Mouse (Mus musculus) embryonic facial prominence, embryonic 10.5 days (tissue): Measurements from ENCODE around the gene Chmp2b. TPM values are rescaled to one million over a fixed set of nuclear protein-coding genes. Genes with fewer than 3 reads are reported as not detected.

Experiments used
- DNase-seq: peaks from one replicate; pipeline ENCODE4 v3.0.0-alpha.2; 2017; ENCODE audit warnings: low spot score
- H3K27ac ChIP-seq: fragments of 300-500 bp; sonication (generic); replicated peaks from 2 replicates; pipeline ENCODE4 v1.5.1; 2016; ENCODE audit warnings: mild to moderate bottlenecking
- H3K27me3 ChIP-seq: fragments of 300-500 bp; sonication (generic); replicated peaks from 2 replicates; pipeline ENCODE4 v1.6.1; 2016; ENCODE audit warnings: low read depth, mild to moderate bottlenecking; ENCODE audit not compliant: poor library complexity, severe bottlenecking
- H3K36me3 ChIP-seq: fragments of 300-500 bp; sonication (generic); replicated peaks from 2 replicates; pipeline ENCODE4 v1.6.1; 2016; ENCODE audit warnings: mild to moderate bottlenecking, moderate library complexity
- H3K4me1 ChIP-seq: fragments of 300-500 bp; sonication (generic); 2 replicates; pipeline ENCODE4 v1.6.1; 2016
- H3K4me3 ChIP-seq: fragments of 300-500 bp; sonication (generic); 2 replicates; pipeline ENCODE4 v1.5.1; 2016; ENCODE audit warnings: mild to moderate bottlenecking, moderate library complexity
- H3K9me3 ChIP-seq: fragments of 300-500 bp; sonication (generic); 2 replicates; pipeline ENCODE4 v1.6.1; 2016; ENCODE audit warnings: mild to moderate bottlenecking
- WGBS: fragments of 180-500 bp; shearing (Covaris S2); methylation state at CpG from one replicate; pipeline ENCODE4 v1.1.7; 2016; 5-methylcytosine and 5-hydroxymethylcytosine counted together
- polyA plus RNA-seq: library from polyadenylated mRNA; unstranded; fragments of >200 nt; fragmentation: Nextera tagmentation; extraction: Ambion mirVana; gene quantifications from 2 replicates; pipeline ENCODE4 v1.2.1, GENCODE M21; 2016

Chmp2b gene
- polyA plus RNA-seq = 57.1 and 60.9 TPM in 2 replicates

DNA sequence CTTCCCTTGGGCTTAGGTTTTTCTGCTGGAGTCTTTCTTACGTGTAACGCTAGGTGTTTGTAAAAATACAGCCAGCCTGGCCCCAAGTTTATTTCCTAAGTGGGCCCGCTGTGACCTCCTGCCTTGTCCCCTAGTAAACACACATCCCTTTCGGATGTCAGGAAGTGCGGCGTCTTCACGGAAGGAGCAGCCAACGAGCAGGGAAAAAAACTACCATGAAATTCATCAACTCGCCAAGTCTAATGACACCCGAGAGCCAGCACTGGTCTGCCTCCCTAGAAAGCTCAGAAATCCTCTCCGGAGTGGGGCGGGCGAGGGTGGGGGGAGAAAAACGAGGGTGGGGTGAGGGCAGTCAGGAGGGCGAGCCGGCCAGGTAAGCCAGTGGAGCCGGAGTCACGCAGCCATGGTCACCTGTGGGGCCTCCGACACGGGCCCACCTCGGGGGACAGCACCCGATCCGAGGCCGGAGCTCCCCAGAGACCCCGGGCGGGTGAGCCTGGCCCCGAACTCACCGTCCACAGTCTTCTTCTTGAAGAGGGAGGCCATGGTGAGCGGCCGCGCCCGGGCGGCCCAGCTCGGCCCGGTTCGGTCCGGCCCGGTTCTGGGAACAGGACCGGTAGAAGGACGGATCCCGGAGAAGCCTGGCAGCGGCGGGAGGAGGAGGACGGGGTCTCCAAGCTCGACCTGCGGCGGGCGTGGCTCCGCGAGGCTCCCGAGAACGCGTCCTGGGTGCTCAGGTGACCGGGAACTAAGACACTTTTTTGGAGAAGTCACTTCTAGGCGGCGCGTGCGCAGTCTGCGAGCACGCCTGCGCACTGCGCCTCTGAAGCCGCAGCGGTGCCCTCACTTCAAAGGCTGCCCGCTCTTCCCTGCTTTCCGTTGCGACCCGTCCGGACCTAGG is at the start of gene Chmp2b:
Chmp2b (minus strand) TSS at position 764 of the 901 bp plus-strand sequence.
- Histone ChIP-seq H3K9me3 (no peaks in the 10 kb centered on the region), H3K27me3 (no peaks in the 10 kb centered on the region), H3K27ac (peak within 1 kb of the TSS; percentile 87), H3K36me3 (no peaks in the 10 kb centered on the region; the same call in 1 of the 2 replicates), H3K4me3 (peak within 1 kb of the TSS; percentile 84), H3K4me1 (peaks cover 12% of the 10 kb centered on the region)
- DNase-seq = peak; percentile 88
- WGBS = under 1% methylated on average over 69 of the region's 69 CpGs

DNA sequence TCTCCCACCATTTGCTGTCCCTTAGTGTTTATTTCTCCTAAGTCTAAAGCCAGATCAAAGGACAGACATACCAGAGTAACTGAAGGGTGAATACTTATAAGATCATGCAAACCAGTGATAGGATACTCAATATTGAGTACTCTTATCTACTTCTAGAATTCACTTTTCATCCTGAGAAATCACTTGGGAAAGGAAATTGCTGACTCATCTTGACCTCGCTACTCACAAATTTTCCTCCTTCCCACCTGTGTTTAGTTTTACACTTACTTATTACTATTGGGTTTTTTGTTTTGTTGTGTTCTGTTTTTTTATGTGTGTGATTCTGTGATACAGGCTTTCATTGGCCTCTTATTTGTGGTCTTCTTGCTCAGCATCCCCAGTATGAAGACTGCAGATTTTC is 49.2 kb upstream of the Chmp2b start:
- WGBS = 90% methylated on average over 1 of the region's 1 CpGs
- no peak for DNase-seq
- no peak overlapping the region for H3K27ac ChIP-seq
- H3K27me3 ChIP-seq = no peaks in the 10 kb centered on the region
- no peak overlapping the region for H3K4me3 ChIP-seq
- H3K9me3 ChIP-seq = no peaks in the 10 kb centered on the region
- H3K36me3 ChIP-seq = no peaks in the 10 kb centered on the region
- no peaks in the 10 kb centered on the region for H3K4me1 ChIP-seq

DNA sequence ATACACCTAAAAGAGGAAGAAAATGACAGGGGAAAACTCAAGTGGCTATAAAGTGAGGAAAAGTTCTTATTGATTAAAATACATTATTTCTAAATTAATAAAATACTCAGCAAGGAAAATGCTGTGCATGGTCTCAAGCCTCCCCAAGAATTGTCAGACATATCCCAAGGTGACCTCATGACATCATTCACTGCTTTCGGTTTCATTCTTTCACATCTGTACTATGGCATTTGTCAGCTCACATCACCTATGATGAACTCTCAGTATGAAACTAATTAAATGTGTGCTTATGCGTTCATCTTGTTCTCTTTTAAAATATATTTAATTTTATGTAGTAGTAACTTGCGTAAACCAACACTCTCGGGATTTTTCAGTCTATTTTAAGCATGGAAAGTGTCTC is 38.3 kb upstream of the Chmp2b start:
- Histone ChIP-seq H3K36me3 (no peaks in the 10 kb centered on the region), H3K27ac (no peak overlapping the region), H3K9me3 (no peaks in the 10 kb centered on the region), H3K4me3 (no peak overlapping the region), H3K27me3 (no peaks in the 10 kb centered on the region), H3K4me1 (no peaks in the 10 kb centered on the region)
- no peak for DNase-seq
- WGBS = 84% methylated on average over 4 of the region's 4 CpGs

DNA sequence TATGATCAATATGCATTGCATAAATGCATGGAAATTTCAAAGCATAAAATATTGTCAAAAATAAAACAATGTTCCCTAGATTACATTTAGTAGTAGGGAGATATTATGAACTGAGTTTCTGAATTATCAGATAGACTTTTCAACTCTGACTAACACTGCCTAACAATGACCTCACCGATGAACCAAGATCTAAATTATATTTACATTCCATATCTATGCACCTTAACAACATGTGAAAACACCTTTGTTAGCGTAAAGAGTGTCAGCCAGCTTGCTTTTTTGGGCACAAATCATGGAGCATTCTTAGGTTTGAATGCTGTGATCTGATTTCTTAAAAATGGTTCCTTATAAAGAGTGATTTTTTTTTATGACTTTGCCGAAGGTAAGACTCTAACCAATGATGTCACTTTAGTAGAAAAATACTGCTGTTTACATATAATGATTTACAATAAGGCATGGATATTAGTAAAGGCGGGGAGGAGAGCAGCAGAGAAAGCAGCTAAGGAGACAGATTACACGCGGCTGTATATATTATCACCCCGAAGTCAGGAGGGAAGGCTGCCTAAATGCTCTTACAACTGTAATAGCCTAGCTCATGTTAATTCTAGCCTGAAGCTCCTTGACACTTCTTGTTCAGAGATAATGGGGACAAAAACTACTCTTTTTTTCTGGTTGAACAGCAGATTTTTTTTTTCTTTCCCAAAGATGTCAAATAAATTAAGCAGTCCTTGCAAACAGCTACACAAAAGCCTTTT is 23.8 kb upstream of the Chmp2b start:
- no peaks in the 10 kb centered on the region for H3K27me3 ChIP-seq
- WGBS = 84% methylated on average over 7 of the region's 7 CpGs
- no peak overlapping the region for H3K27ac ChIP-seq
- H3K9me3 ChIP-seq = no peaks in the 10 kb centered on the region
- no peaks in the 10 kb centered on the region for H3K4me1 ChIP-seq
- no peak for DNase-seq
- H3K4me3 ChIP-seq = no peak overlapping the region
- H3K36me3 ChIP-seq = no peaks in the 10 kb centered on the region

DNA sequence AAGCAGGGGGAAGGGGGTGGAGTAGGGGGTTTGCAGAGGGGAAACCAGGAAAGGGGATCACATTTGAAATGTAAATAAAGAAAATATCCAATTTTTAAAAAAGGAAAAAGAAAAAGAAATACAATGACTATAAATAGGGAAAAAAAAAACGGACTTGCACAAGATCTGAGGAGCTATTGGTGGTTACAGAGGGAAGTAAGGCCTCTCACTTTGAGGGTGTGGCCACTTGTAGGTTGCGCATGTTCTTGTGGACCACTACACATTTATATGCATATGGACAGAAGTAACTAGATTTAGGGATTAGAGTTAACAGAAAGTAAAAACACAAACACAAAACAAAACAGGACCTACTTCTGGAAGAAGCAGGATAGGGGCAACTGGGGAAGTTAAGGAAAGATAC is 23.2 kb upstream of the Chmp2b start:
- 90% methylated on average over 2 of the region's 2 CpGs for WGBS

DNA sequence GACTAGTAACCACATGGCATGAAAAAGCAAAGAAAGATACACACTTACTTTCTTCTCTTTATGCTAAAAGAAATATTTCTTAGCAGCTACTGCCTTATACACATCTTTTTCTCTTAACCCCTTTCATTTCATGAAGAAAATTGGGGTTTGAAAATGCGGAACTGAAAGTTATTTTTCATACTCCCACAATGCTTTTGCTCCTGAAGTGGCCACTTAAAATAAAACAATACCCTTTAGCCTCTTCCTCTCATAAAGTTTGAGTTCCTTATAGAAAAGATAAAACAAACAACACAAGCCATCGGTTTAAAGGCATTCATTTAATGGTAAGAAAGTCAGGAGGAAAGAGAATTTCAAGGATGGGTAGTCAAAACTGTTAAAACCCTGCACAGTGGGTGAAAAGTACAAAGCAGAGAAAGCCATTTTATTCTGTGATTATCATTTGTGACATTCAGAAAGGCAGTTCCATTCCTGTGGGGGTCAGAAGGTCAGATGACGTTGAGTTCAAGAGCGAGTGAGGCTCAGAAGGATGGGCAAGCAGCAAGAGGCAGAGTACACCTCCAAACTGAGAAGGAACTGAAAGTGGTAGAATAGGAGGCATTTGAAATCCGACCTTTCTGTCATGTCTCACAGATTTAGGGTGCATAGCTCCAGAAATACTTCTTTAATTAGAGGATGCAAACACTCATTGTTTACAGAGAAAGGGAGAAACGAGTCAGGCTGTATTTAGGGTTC is 14.9 kb upstream of the Chmp2b start:
- Histone ChIP-seq H3K36me3 (no peaks in the 10 kb centered on the region), H3K4me3 (no peak overlapping the region), H3K9me3 (no peaks in the 10 kb centered on the region), H3K27me3 (no peaks in the 10 kb centered on the region), H3K27ac (no peak overlapping the region), H3K4me1 (no peaks in the 10 kb centered on the region)
- 56% methylated on average over 6 of the region's 6 CpGs for WGBS
- no peak for DNase-seq

More for the DNA sequence above, 23.2 kb upstream of the Chmp2b start:
- no peaks in the 10 kb centered on the region for H3K9me3 ChIP-seq
- H3K4me1 ChIP-seq = no peaks in the 10 kb centered on the region
- no peak overlapping the region for H3K4me3 ChIP-seq
- no peaks in the 10 kb centered on the region for H3K27me3 ChIP-seq
- no peaks in the 10 kb centered on the region for H3K36me3 ChIP-seq
- no peak overlapping the region for H3K27ac ChIP-seq
- no peak for DNase-seq

DNA sequence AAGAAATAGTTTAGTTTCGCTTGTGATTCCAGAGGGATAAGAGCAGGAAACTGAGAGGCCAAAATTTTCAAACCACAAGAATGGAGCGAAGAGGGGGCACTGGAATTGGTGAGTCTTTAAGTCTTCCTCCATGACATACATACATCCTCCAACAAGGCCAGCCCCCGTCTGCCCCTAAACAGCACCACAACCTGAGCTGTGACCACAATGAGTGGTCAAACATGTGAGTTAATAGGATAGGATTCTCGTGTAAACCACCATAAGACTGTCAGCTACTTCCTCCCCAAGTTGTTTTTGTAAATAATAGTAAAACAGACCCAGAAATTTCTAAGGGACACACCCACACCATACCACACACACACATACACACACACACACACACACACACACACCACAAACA is 6.3 kb upstream of the Chmp2b start:
- Histone ChIP-seq H3K9me3 (no peaks in the 10 kb centered on the region), H3K36me3 (no peaks in the 10 kb centered on the region), H3K4me3 (no peak overlapping the region), H3K27me3 (no peaks in the 10 kb centered on the region), H3K27ac (no peak overlapping the region), H3K4me1 (no peaks in the 10 kb centered on the region)
- 84% methylated on average over 4 of the region's 4 CpGs for WGBS
- DNase-seq = no peak

DNA sequence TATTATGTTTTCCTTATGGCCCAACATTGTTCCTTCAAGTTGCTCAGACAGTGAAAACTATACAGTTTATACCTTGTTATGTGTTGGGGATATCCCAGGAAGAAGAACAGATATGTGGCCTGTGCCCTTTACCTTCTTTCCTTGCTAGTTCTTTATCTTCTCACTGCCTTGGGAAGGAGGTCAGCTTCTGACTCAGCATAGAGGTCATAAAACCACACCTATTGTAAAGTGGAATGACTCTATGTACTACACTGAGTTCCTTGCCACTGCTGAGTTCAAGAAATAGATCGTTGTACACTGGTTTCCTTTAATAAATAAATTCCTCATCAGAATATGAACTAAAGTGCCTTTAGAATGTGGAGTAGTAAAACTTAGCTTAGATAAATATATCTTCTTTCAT is 2.4 kb upstream of the Chmp2b start:
- peaks cover 12% of the 10 kb centered on the region for H3K4me1 ChIP-seq
- DNase-seq = no peak
- H3K9me3 ChIP-seq = no peaks in the 10 kb centered on the region
- no peaks in the 10 kb centered on the region for H3K36me3 ChIP-seq
- WGBS = 88% methylated on average over 1 of the region's 1 CpGs
- no peak overlapping the region for H3K27ac ChIP-seq
- no peak overlapping the region for H3K4me3 ChIP-seq
- no peaks in the 10 kb centered on the region for H3K27me3 ChIP-seq

DNA sequence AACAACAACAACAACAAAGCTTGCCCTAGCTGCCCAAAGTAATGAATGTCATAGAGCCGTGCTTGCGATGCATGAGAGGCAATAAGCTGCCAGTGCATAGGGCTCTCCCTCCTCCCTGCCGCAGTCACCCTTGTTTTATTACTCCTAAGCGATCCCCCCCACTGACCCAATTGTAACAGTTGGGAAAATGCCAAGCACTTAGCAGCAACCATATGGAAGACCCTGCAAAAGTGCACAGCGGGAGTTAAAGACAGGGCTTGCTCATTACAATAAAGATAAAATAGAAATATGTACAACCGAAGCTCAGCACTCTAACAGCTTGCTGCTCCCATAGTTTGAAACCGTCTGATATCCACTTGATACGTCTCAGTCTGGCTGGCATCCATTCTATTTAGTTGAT is 1.8 kb upstream of the Chmp2b start:
- H3K27me3 ChIP-seq = no peaks in the 10 kb centered on the region
- peaks cover 12% of the 10 kb centered on the region for H3K4me1 ChIP-seq
- no peak overlapping the region for H3K4me3 ChIP-seq
- 88% methylated on average over 8 of the region's 8 CpGs for WGBS
- DNase-seq = no peak
- H3K27ac ChIP-seq = no peak overlapping the region
- no peaks in the 10 kb centered on the region for H3K36me3 ChIP-seq
- no peaks in the 10 kb centered on the region for H3K9me3 ChIP-seq

DNA sequence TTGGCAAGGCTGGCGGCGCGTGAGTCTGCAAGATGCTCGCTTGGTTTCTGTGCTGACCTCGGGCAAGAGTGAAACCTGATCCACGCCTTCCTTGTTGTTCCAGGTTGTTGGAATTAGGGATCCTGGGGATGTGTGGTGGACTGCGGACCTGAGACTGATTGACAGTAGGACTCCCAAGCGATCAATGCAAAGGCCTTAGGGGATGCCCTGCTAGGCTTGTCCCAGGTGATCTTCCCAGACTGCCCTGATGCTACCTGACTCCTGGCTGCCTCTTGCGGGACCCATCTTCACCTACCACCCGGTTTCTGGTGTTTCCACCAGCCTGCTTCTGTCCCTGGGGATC is 309 bp upstream of the Chmp2b start:
- DNase-seq = no peak
- Histone ChIP-seq H3K27me3 (no peaks in the 10 kb centered on the region), H3K27ac (peak overlapping the region; percentile 87), H3K36me3 (no peaks in the 10 kb centered on the region; the same call in 1 of the 2 replicates), H3K4me1 (peaks cover 12% of the 10 kb centered on the region), H3K9me3 (no peaks in the 10 kb centered on the region), H3K4me3 (peak overlapping the region; percentile 84)
- WGBS = 1% methylated on average over 10 of the region's 10 CpGs

DNA sequence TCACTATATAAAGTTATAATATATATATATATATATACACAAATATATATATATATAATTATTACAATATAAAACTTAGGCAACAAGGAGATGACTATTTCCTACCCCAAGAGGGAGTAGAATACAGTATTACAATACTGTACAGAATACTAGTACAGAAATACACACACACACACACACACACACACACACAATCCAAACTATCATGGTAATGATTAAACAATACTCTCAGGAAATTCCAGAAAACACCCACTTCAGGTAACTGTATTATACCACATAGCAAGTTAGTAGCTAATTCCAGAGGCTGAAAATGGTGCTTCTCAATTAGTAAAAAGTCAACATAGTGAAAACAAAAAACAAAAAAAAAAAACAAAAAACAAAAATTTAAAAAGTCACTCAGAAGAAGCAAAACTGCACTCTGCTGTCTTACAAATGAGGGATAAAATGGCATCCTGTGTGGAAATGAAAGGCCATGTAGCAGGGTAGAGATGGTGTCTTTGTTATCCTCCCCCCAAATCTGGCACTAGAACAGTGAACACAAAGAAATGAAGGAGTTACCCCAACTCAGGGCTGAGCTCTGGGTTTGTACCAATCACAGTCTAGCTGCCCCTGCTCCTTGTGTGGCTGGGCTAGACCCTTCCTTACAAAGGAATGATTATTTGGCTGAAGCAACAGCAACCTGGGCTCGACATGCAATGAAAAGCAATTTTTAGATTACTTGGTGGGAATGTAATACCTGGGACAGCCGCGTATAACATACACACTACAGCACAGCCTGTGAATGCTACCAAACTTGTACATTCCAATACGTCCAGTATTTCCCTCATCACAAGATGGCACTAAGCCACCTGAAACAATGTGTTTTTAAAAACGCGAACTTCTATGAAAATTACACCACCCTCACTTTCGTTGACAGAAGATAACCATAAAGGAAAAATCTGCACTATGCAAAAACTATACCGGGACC is 1.2 kb downstream of the Chmp2b start:
- Histone ChIP-seq H3K36me3 (no peaks in the 10 kb centered on the region; the same call in 1 of the 2 replicates), H3K27ac (peak overlapping the region; percentile 87), H3K9me3 (no peaks in the 10 kb centered on the region), H3K27me3 (no peaks in the 10 kb centered on the region), H3K4me3 (peak overlapping the region; percentile 84), H3K4me1 (peaks cover 12% of the 10 kb centered on the region)
- WGBS = 12% methylated on average over 8 of the region's 8 CpGs
- peak; percentile 28 for DNase-seq
